Mouse (Mus musculus) liver, embryonic 15.5 days (tissue): ENCODE data around the gene Amph. TPM values are rescaled to one million over a fixed set of nuclear protein-coding genes. Genes with fewer than 3 reads are reported as not detected.

ENCODE experiments used
- ATAC-seq: fragments of 200-750 bp; cut with Nextera tagmentation; 2 replicates; pipeline ENCODE4 v1.8.0; 2017; ENCODE audit warnings: moderate number of reproducible peaks, mild to moderate bottlenecking, moderate library complexity; ENCODE audit not compliant: insufficient read depth
- H3K27ac ChIP-seq: fragments of 300-500 bp; sonication (generic); replicated peaks from 2 replicates; pipeline ENCODE4 v1.5.1; 2015; ENCODE audit warnings: mild to moderate bottlenecking, inconsistent platforms
- H3K27me3 ChIP-seq: fragments of 300-500 bp; sonication (generic); 2 replicates; pipeline ENCODE4 v1.6.1; 2015; ENCODE audit warnings: mild to moderate bottlenecking, inconsistent platforms
- H3K36me3 ChIP-seq: fragments of 300-500 bp; sonication (generic); replicated peaks from 2 replicates; pipeline ENCODE4 v1.6.1; 2015; ENCODE audit warnings: moderate library complexity, mild to moderate bottlenecking, inconsistent platforms
- H3K4me1 ChIP-seq: fragments of 300-500 bp; sonication (generic); replicated peaks from 2 replicates; pipeline ENCODE4 v1.6.1; 2015; ENCODE audit warnings: inconsistent platforms
- H3K4me2 ChIP-seq: fragments of 300-500 bp; sonication (generic); 2 replicates; pipeline ENCODE4 v1.6.1; 2015; ENCODE audit warnings: moderate library complexity, mild to moderate bottlenecking, inconsistent platforms
- H3K4me3 ChIP-seq: fragments of 300-500 bp; sonication (generic); replicated peaks from 2 replicates; pipeline ENCODE4 v1.5.1; 2015; ENCODE audit warnings: mild to moderate bottlenecking, inconsistent platforms
- H3K9ac ChIP-seq: fragments of 300-500 bp; sonication (generic); 2 replicates; pipeline ENCODE4 v1.6.1; 2015; ENCODE audit warnings: moderate library complexity, mild to moderate bottlenecking, inconsistent platforms
- H3K9me3 ChIP-seq: fragments of 300-500 bp; sonication (generic); replicated peaks from 2 replicates; pipeline ENCODE4 v1.6.1; 2016; ENCODE audit warnings: inconsistent platforms
- WGBS: fragments of 180-500 bp; shearing (Covaris S2); methylation state at CpG from one replicate; pipeline ENCODE4 v1.1.7; 2015; ENCODE audit warnings: mixed read lengths; ENCODE audit not compliant: insufficient replicate concordance; 5-methylcytosine and 5-hydroxymethylcytosine counted together
- polyA plus RNA-seq: library from polyadenylated mRNA; unstranded; fragments of >200 nt; fragmentation: Nextera tagmentation; extraction: Ambion mirVana; gene quantifications from 2 replicates; pipeline ENCODE4 v1.2.1, GENCODE M21; 2015

Gene Amph
- polyA plus RNA-seq, 1 experiment from 2014 or later = 0.12 TPM

- ATAC-seq = 0 out of 2 replicates have a peak, but pooled peaks have one; percentile 28
- no peaks in the 10 kb centered on the region for H3K27me3 ChIP-seq
- no peak overlapping the region for H3K4me2 ChIP-seq
- peaks cover 18% of the 10 kb centered on the region for H3K4me1 ChIP-seq
- H3K9me3 ChIP-seq = no peaks in the 10 kb centered on the region
- no peak overlapping the region for H3K4me3 ChIP-seq
- no peak overlapping the region for H3K9ac ChIP-seq
- H3K27ac ChIP-seq = no peak overlapping the region
- WGBS = 18% methylated on average over 6 of the region's 6 CpGs
- no peaks in the 10 kb centered on the region for H3K36me3 ChIP-seq
Observed at GRCm38 (mm10) chr13:19190052-19190451, 242.0 kb downstream of the Amph start.

- no peak overlapping the region for H3K4me2 ChIP-seq
- H3K4me3 ChIP-seq = no peak overlapping the region
- ATAC-seq = peak; percentile 69
- WGBS = 71% methylated on average over 4 of the region's 4 CpGs
- no peaks in the 10 kb centered on the region for H3K9me3 ChIP-seq
- no peaks in the 10 kb centered on the region for H3K27me3 ChIP-seq
- H3K4me1 ChIP-seq = peaks cover 13% of the 10 kb centered on the region
- no peak overlapping the region for H3K27ac ChIP-seq
- H3K36me3 ChIP-seq = no peaks in the 10 kb centered on the region
- no peak overlapping the region for H3K9ac ChIP-seq
Observed at GRCm38 (mm10) chr13:19194803-19195202, 246.8 kb downstream of the Amph start.

- H3K4me3 ChIP-seq = no peak overlapping the region
- ATAC-seq = no peak
Observed at GRCm38 (mm10) chr13:19195456-19195855, 247.5 kb downstream of the Amph start.

More at GRCm38 (mm10) chr13:19195456-19195855, 247.5 kb downstream of the Amph start:
- H3K36me3 ChIP-seq = no peaks in the 10 kb centered on the region
- no peaks in the 10 kb centered on the region for H3K9me3 ChIP-seq
- peaks cover 8% of the 10 kb centered on the region for H3K4me1 ChIP-seq
- no peaks in the 10 kb centered on the region for H3K27me3 ChIP-seq
- H3K4me2 ChIP-seq = no peak overlapping the region
- H3K27ac ChIP-seq = no peak overlapping the region
- H3K9ac ChIP-seq = no peak overlapping the region
- WGBS = 30% methylated on average over 1 of the region's 1 CpGs

Other genes starting within 250 kb of the Amph start
- 18.6 and 20.0 TPM in 2 replicates for gene Vps41, start 230.9 kb upstream of the Amph start, polyA plus RNA-seq